Mouse (Mus musculus): ENCODE results near the gene Ccdc106.
"Not testable (repeated sequence)": the region's sequence is repeated elsewhere in the genome, so short reads cannot be mapped to it uniquely, and the experiment has no call there.

The Ccdc106 gene

GRCm38 (mm10) chr7:5052931-5053343, 32.6 kb downstream of the Ccdc106 start:
- DNase-seq = peak in 1 of 2 experiments; percentile 56

DNA sequence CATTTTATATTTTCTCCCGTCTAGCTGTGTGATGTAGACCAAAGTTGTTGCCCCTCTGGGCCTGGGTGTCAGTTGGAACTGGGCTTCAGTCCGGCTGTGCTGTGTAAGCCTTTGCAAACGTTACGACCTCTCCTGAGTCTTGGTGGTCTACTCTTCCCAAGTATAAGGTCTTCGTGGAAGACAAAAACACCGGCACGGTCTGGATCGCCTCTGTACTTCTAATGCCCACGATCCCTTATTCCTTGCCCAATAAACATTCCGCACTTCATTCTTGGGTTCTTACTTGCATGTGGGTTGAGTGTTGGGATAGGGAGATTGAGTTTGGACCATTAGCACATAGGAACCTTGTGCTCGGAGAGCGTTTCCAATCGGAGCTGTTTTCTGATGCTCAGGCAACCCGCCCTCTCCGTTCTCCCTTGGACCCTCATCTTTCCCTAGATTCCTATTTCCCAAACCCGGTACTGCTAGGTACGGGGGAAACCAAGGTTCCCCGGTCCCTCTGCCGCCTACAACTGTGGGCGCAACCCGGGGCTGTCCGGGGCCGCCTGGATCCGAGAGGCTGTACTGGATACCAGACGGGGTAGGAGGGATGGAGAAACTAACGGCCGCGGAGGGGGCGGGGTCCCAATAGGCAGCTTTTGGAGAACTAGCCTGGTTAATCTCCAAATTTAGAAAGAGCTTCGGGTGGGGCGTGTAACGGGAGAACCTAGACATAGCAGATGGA, 33.3 kb downstream of the Ccdc106 start:
- DNase-seq = peak in 1 of 2 experiments; percentile 57

DNA sequence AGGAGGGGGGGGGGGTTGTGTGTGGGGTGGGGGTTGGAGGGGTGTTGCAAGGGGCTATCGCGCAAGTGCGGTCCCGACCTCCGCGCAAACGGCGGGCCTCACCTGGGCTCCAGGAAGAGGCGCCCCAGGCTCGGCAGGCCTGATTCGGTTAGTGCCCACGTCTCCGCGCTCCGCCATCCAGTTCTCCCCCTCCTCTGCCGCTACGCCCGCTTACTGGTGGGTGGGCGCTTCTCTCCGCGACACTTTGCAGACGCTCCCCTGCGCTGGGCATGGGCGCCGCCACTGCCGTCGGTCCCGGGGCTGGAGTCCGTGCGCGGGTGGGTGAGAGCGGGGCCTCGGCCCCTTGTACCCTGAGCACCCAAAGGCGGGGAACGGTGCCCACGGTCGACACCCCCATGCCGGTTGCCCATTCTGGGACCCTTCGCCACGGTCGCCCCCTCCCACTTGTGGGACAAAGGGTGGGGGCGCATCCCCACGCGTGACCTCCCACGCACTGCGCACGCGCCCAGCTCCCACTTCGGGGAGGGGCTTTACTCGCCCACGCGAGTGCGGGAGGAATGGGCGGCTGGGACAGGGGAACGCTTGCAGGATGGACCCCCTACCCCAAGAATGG, 36.4 kb downstream of the Ccdc106 start:
- DNase-seq = peak; percentile 59 to 73

DNA sequence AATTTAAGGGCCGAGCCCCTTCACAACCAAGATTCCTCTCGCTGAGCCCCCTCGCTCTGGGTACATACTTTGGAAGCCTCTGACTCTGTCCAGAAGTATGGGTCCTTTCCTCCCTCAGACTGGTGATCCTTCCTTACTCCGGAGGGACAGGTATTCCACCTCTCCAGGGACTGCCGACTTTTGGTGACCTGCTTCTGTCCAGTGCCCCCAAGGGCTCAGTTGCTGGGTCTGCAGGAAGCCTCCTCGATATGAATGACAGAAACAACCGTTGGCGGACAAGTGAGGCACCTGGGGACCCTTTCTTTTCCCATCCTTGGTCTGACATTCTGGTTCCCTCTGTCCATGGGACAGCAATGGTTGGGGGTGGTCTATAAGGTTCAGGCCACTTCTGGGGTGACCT, 37.0 kb downstream of the Ccdc106 start:
- peak in 1 of 2 experiments; percentile 30 for DNase-seq

- peak in 1 of 2 experiments; percentile 36 for DNase-seq
Observed at GRCm38 (mm10) chr7:5057804-5058203, 37.5 kb downstream of the Ccdc106 start.

DNA sequence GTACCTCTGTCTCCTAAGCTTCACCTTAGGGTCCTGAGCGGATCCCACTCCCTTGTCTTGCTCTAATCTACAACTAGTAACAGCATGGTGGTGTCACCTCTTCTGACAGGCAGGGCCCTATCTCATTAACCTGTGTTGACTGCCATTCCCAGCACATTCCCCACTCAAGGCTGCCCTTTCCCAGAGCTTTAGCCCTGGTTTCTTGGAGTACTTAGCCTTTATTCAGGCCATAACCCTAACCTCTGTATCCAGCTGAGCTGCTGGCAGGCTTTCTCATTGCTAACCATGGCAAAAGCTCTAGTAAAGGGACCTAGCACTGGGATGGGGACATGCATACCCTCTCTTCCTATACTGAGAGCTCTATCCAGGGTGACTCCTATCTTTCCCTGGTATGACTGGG, 38.3 kb downstream of the Ccdc106 start:
- no peak for DNase-seq

GRCm38 (mm10) chr7:5059421-5059820, 39.1 kb downstream of the Ccdc106 start:
- DNase-seq = peak in 1 of 2 experiments; percentile 37

GRCm38 (mm10) chr7:5060239-5060731, 39.9 kb downstream of the Ccdc106 start:
- DNase-seq = peak; percentile 89 to 93

DNA sequence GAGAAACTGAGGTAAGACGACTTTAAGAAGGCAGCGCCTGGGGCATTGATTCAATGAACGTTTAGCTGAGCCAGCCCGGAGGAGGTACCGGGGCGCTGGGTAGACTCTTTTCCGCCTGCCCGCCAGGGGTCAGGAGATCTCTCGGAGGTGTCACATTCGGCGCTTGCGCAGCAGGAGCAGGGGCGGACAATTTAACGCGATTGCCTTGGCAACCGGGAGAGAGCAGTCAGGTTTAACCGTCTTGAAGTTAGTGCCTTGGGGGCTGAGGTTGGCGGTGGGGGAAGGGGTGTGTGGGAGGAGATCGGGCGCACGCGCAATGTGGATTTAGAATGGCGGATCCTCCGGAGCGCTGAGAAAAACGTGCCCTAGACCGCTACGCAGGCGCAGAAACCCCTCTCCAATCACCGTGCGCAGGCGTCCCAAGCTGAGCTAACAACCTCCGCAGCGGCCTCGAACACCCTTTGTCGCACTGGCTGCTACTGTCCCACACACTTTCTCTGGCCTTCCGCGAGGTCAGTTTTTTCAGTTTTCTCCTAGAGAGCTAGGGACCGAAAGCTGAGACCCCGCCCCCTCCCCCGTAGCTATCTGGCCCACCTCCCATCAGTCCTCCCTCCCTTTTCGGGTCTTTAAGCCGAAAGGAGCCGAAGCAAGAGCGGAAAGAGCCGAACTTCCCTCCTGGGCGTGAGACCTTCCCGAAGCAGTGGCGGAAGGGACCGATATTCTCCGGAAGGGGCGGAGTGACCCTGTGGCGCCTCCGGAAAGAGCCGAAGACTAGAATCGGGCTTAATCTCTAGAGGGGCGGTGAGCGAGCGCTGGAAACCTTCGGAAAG, 40.8 kb downstream of the Ccdc106 start:
- DNase-seq = peak; percentile 99

DNA sequence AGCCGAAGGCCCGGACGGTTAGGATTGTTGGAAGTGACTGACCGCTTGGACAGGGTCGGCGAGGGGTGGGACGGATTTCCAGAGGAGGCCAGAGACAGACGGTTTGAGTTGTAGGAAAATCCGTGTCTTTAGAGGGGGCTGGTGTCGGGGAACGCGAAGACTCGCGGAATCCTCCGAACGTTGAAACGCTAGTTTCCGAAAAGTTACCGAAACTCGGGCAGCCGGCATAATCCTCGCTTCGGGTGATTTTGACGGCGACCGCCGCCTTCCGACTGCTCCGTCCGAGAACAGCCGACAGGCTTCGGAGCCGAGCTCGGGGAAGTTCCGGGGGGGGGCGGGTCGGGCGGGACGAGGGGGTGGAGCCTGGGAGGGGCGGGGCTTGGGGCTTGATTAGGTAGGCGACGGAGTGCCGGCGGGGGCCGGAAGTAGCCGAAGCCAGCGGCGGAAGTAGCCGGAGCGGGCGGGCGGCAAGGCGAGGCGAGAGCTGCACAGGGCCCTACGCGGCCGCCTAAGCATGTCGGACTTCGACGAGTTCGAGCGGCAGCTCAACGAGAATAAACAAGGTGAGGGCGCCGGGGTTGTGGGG, 41.5 kb downstream of the Ccdc106 start, which contains the start of gene U2af2:
U2af2 (plus strand) TSS at position 370 of the 586 bp plus-strand sequence.
- peak; percentile 93 to 94 for DNase-seq

DNA sequence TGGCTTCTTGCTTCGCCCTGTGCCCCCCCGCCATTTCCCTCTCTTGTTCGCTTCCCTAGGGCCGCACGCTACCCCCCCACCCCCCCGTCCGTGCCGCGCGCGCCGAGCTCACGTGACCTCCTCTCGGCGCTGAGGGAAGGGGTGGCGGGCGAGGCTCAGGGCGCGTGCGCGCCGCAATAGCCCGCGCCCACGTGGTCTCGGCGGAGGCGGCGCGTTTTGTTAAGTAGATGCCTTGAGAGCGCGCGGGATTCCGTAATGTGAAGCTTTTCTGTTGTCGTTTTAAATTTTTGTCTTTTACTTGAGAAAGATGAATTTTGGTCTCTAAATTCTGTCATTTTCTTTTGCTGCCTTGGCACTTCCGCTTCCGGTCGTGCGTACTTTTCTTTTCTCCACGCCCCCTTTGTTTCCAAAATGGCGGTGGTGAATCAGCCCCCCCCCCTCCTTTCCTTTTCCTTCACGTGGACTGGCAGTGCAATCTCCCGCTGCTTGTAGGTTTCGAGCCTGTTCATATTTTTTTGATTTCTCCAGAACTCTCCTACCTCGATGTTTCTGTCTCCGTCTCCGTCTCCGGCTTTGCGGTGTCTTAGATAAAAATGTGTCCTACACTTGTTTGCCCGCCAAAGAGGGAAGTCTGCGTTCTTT, 42.1 kb downstream of the Ccdc106 start:
- DNase-seq = no peak

- no peak for DNase-seq
Observed at GRCm38 (mm10) chr7:5064886-5065285, 44.5 kb downstream of the Ccdc106 start.

GRCm38 (mm10) chr7:5073586-5073985, 53.2 kb downstream of the Ccdc106 start:
- no peak for DNase-seq

- DNase-seq = no peak
Observed at GRCm38 (mm10) chr7:5074984-5075383, 54.6 kb downstream of the Ccdc106 start.

DNA sequence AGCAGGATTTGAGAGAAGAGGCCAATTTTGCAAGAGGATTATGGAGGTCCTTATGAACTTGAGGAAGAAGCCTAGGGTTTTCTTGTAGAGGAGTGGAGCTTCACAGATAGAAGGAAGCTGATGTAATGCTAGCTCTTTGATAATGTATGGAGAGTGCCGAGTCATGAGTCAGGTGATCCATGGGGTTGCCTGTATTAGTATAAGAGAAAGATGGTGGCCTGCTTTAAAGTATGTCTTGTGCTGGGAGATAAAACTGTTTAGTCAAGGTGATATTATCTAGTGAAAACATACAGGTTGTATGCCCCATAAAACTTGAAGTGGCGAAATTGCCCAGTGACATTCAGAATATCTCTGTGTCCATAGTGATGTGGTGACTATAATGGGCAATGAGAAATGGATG, 56.6 kb downstream of the Ccdc106 start:
- DNase-seq = no peak

DNA sequence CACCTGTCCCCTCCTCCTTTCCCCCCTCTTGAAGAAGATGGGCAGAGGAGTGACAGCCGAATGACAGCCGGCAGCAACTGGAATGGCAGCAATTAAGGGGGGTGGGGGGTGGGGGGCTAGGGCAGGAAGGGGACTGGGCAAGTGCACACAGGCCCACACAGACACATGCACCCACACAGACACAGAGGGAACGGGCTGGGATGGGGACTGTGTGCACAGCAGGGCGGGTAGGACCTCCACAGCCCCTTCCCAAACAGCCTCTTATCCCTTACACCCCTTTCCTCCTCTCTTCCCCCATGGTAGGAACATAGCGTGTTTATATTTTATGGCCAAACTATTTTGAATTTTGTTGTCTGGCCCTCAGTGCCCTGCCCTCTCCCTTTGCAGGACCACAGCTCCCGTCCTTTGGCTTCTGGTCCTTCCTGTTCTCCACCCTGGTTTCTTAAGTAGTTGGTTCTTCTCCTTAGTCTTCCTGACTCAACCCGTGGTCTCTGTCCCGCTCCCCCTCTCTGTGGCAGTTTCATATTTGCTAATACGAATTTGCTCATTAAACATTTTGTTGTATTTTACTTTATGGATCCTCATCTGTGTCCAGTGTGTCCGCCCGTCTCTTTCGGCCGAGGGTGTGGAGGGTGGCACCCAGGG, 59.1 kb downstream of the Ccdc106 start:
- not testable (repeated sequence) for DNase-seq

DNA sequence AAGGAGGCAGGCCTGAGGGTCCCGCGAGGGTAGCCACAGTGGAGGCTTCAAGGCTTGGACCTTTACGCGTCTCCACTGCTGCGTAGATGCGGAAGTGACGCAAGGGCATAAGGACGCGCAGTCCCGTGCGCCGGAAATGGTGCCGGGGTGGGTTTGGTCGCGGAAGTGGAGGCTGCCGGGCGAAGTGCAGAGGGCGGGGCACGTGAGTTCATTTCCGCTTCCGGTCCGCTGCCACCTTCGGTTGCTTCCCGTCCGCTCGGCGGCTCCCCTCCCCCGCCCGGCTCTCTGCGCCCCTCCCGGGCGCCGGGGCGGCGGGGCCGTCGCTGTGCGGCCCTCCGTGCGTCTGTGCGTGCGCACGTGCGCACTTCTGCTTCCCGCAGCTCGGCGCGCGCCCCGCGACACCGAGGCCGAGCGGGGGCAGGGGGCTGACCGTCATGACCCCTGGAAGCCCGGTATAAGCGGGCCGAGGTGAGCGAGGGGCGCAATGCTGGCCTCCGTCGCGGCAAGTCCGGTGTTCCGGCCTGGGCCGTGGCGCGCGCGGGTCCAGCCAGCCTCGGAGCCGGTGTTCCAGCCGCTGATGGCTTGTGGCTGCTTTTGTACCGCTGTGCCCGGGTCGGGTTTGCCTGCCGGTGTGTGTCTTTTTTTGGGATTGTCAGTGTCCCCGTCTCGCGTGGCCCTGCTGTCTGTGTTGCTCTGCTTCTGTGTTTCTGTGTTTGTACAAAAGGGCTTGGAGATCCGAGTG, 59.8 kb downstream of the Ccdc106 start, which contains the start of gene Epn1:
Epn1 (plus strand) TSS at position 226 of the 742 bp plus-strand sequence.
- peak; percentile 97 for DNase-seq

DNA sequence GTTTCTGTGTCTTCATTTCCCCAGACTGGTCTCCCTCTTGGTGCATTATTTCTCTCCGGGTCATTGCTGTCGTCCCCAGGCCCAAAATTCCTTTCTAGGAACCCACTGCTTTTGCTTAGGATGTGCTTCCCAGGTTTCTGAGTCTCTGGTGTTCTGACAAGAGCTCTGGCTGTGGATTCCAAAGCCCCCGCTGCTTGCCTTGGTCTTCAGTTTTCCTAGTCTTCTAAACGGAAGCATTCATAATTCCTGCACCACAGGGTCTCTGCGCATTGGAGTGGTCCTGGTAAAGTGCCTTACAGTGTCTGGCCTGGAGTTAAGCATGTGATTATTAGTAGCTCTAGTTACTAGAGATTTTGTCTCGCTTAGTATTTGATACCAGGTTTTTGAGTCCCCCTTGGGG, 60.5 kb downstream of the Ccdc106 start:
- DNase-seq = no peak

- no peak for DNase-seq
Observed at GRCm38 (mm10) chr7:5081241-5081640, 60.9 kb downstream of the Ccdc106 start.

GRCm38 (mm10) chr7:5081939-5082338, 61.6 kb downstream of the Ccdc106 start:
- DNase-seq = no peak

All from cerebellum, adult 18-20 months (tissue).